In the genomic region with DNA sequence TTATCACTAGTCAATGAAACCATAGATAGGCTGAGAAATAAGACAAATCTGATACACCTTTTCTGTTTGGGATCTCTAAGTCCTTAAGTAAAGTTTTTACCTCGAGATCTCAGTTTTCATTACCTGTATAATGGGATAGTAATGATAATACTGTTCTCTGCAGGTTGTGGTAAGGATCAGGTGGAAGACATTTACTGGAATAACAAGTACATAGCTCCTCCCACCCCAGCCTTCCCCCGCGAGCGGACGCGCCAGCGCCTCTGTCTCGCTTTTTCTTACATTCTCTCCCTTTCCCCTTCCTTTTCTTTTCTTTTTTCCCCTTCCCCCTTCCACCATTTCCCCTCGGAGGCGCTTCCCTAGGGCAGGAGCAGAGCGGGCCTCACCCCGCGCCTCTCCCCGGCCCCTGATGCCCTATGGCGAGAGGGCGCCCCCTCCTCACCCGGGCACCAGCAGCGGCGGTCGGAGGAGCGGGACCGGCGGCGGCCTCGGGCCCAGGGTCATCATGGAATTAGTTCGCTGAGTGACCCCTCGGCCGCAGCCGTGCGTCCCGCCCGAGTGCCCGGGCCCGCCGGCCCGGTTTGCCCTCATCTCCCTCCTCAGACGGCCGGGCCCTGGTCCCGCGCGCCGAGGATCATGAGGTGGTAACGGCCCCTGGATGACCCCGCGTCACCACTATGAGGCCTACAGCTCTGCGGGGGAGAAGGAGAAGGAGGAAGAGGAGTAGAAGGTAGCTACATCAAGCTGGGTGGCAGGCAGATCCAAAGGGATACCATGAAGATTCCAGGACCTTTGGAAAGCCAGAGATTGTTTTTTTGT, we compare ENCODE assay signal across 8 mouse cellular contexts.
DNase-seq lines count a peak whose midpoint lies in the region; ATAC-seq lines count a peak whose summit lies in the region.

No protein-coding gene starts in this region.

- peak overlapping the region; percentile 51; the same call in 1 of the 2 replicates for H3K9ac ChIP-seq in forebrain, embryonic 14.5 days (ENCODE audit: low read length)
- H3K9ac ChIP-seq in liver, embryonic 16.5 days (ENCODE audit: low read depth, low read length), result no peak overlapping the region

- peak overlapping the region; percentile 61 for H3K4me3 ChIP-seq in heart, embryonic 10.5 days
- H3K4me3 ChIP-seq in forebrain, embryonic 14.5 days (ENCODE audit: low read depth, low read length), result peak overlapping the region; percentile 35
- H3K4me3 ChIP-seq in liver, embryonic 16.5 days (ENCODE audit: low read depth, low read length), result peak overlapping the region; percentile 15; the same call in 1 of the 2 replicates

- ATAC-seq in forebrain, embryonic 14.5 days, result peak; percentile 36
- ATAC-seq in liver, embryonic 16.5 days (ENCODE audit: low read depth), result no peak

- peak overlapping the region; percentile 61 for H3K4me2 ChIP-seq in forebrain, embryonic 14.5 days (ENCODE audit: low read length)
- peak overlapping the region; percentile 46 for H3K4me2 ChIP-seq in liver, embryonic 16.5 days (ENCODE audit: low read depth, low read length)

- H3K36me3 ChIP-seq in heart, embryonic 10.5 days, result no peaks in the 10 kb centered on the region
- no peaks in the 10 kb centered on the region for H3K36me3 ChIP-seq in forebrain, embryonic 14.5 days (ENCODE audit: control insufficient read depth, insufficient read depth, low read length)
- no peaks in the 10 kb centered on the region for H3K36me3 ChIP-seq in liver, embryonic 16.5 days (ENCODE audit: control insufficient read depth, insufficient read depth)

- no peak for DNase-seq in heart, embryonic 10.5 days (ENCODE audit: low spot score)
- no peak for DNase-seq in heart, postnatal 25 days (ENCODE audit: low spot score)
- peak; percentile 6 for DNase-seq in Muller cell, postnatal 12 days (ENCODE audit: inconsistent ontology term)
- peak; percentile 17 for DNase-seq in forebrain, embryonic 14.5 days (ENCODE audit: low spot score)
- no peak for DNase-seq in spleen, postnatal 10 days (ENCODE audit: low spot score in 2 of 2)
- no peak for DNase-seq in layer of hippocampus, postnatal 36 days
- no peak for DNase-seq in heart, adult 9 months (ENCODE audit: low spot score in 2 of 2)

- peak overlapping the region; percentile 64 for H3K27ac ChIP-seq in heart, embryonic 10.5 days
- no peak overlapping the region for H3K27ac ChIP-seq in forebrain, embryonic 14.5 days (ENCODE audit: low read depth, low read length)
- H3K27ac ChIP-seq in liver, embryonic 16.5 days (ENCODE audit: low read length), result no peak overlapping the region

- H3K9me3 ChIP-seq in heart, embryonic 10.5 days, result no peaks in the 10 kb centered on the region
- no peaks in the 10 kb centered on the region for H3K9me3 ChIP-seq in forebrain, embryonic 14.5 days (replicated peaks; ENCODE audit: control insufficient read depth, low read length)
- H3K9me3 ChIP-seq in liver, embryonic 16.5 days (replicated peaks; ENCODE audit: control insufficient read depth, low read length), result no peaks in the 10 kb centered on the region

- no peaks in the 10 kb centered on the region for H3K27me3 ChIP-seq in heart, embryonic 10.5 days (ENCODE audit: insufficient read depth, poor library complexity, severe bottlenecking)
- H3K27me3 ChIP-seq in forebrain, embryonic 14.5 days (replicated peaks; ENCODE audit: control insufficient read depth, insufficient read depth, low read length), result no peaks in the 10 kb centered on the region
- peaks cover 4% of the 10 kb centered on the region; the same call in 1 of the 2 replicates for H3K27me3 ChIP-seq in liver, embryonic 16.5 days (ENCODE audit: control insufficient read depth, insufficient read depth, low read depth, low read length)

- 4% methylated on average over 46 of the region's 46 CpGs for WGBS in heart, embryonic 10.5 days
- 3% methylated on average over 46 of the region's 46 CpGs for WGBS in forebrain, embryonic 14.5 days
- 4% methylated on average over 45 of the region's 46 CpGs for WGBS in liver, embryonic 16.5 days (ENCODE audit: insufficient replicate concordance)

- H3K4me1 ChIP-seq in heart, embryonic 10.5 days, result peaks cover 4% of the 10 kb centered on the region; the same call in 1 of the 2 replicates
- H3K4me1 ChIP-seq in forebrain, embryonic 14.5 days (ENCODE audit: control insufficient read depth, insufficient read depth, low read length), result peaks cover 6% of the 10 kb centered on the region; the same call in 1 of the 2 replicates
- no peaks in the 10 kb centered on the region for H3K4me1 ChIP-seq in liver, embryonic 16.5 days (ENCODE audit: control insufficient read depth, low read depth, low read length)

- intact Hi-C loops in heart, postnatal 25 days (cut with DNase I), result no loop called here

Comparison
In these comparisons a context has a peak if more than half of its experiments do, and no peak if none do; other contexts are left out.
1. DNase-seq: peak in Muller cell, postnatal 12 days (single experiment) and forebrain, embryonic 14.5 days (single experiment); none in heart, embryonic 10.5 days (single experiment), heart, postnatal 25 days (single experiment), spleen, postnatal 10 days (0 of 2), layer of hippocampus, postnatal 36 days (0 of 2) and heart, adult 9 months (0 of 2).
2. Peak in every context shown above with its lines, with median percentiles within 50 percentile points of each other: H3K4me3 ChIP-seq.